Mouse (Mus musculus): ENCODE measurements at regions not wholly inside any gene's neighbourhood (a gene's known extent, or its start where the extent isn't known, plus 50 kb on each side); places are given as distances from the start of the nearest gene placed in this dataset.

- no peaks in the 10 kb centered on the region for H3K27me3 ChIP-seq (ENCODE audit: control insufficient read depth, insufficient read depth, low read length)
- no peaks in the 10 kb centered on the region for H3K4me1 ChIP-seq (ENCODE audit: control insufficient read depth, insufficient read depth, low read length)
- no peak overlapping the region for H3K27ac ChIP-seq (ENCODE audit: low read length)
- H3K4me2 ChIP-seq (ENCODE audit: low read depth, low read length): no peak overlapping the region
- H3K9me3 ChIP-seq (replicated peaks; ENCODE audit: control insufficient read depth, low read length): no peaks in the 10 kb centered on the region
- no peaks in the 10 kb centered on the region for H3K36me3 ChIP-seq (ENCODE audit: control insufficient read depth, insufficient read depth, low read length)
- H3K4me3 ChIP-seq (replicated peaks; ENCODE audit: low read length): no peak overlapping the region
- ATAC-seq (ENCODE audit: insufficient read depth, low FRiP score): no peak
- H3K9ac ChIP-seq (ENCODE audit: low read length): no peak overlapping the region
- WGBS: 41% methylated on average over 4 of the region's 4 CpGs
These were observed 54.0 kb upstream of the Pabpc6 start for GRCm38 (mm10) chr17:9723484-9723883.

- H3K27me3 ChIP-seq (ENCODE audit: control insufficient read depth, insufficient read depth, low read length): no peaks in the 10 kb centered on the region
- H3K9me3 ChIP-seq (replicated peaks; ENCODE audit: control insufficient read depth, low read length): no peaks in the 10 kb centered on the region
- no peak overlapping the region for H3K9ac ChIP-seq (ENCODE audit: low read length)
- WGBS: 12% methylated on average over 4 of the region's 4 CpGs
- H3K36me3 ChIP-seq (ENCODE audit: control insufficient read depth, insufficient read depth, low read length): no peaks in the 10 kb centered on the region
- no peak overlapping the region for H3K4me3 ChIP-seq (replicated peaks; ENCODE audit: low read length)
- ATAC-seq (ENCODE audit: insufficient read depth, low FRiP score): no peak
- no peaks in the 10 kb centered on the region for H3K4me1 ChIP-seq (ENCODE audit: control insufficient read depth, insufficient read depth, low read length)
- no peak overlapping the region for H3K4me2 ChIP-seq (ENCODE audit: low read depth, low read length)
- H3K27ac ChIP-seq (ENCODE audit: low read length): no peak overlapping the region
These were observed 53.2 kb upstream of the Pabpc6 start for GRCm38 (mm10) chr17:9722709-9723108.
